Mouse (Mus musculus) liver, postnatal 0 days (tissue): ENCODE data around the gene Psmd14.

ENCODE experiments used
- CTCF ChIP-seq: sonication (generic); IDR thresholded peaks from 2 replicates; pipeline ENCODE4 v1.5.1; 2016; ENCODE audit warnings: antibody characterized with exemption, low read depth
- EP300 ChIP-seq: IDR thresholded peaks from 2 replicates; pipeline ENCODE4 v1.6.1; 2016; ENCODE audit warnings: antibody characterized with exemption, low read depth, mild to moderate bottlenecking

DNA sequence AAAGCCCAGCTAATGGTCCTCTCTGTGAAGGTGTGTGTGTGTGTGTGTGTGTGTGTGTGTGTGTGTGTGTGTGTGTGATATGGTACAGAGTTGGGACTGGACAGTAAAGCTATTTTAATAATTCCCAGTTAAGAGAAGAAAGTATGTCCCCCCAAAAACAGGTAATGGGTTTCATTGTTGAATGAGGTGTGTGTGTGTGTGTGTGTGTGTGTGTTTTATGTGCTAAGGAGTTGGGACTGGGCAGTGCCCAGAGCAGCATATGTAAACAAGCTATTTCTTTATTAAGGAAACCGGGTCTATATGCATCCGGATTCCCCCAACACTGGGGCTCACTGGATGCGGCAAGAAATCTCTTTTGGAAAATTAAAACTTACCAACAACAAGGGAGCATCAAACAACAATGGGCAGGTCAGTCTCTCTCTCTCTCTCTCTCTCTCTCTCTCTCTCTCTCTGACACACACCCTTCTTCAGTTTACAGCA, 94.9 kb downstream of the Psmd14 start:
- TF ChIP-seq EP300 = no peak
- no peak for TF ChIP-seq CTCF
